Mouse (Mus musculus): ENCODE measurements around the gene Acbd6. TPM values are rescaled to one million over a fixed set of nuclear protein-coding genes. Genes with fewer than 3 reads are reported as not detected.
A peak's percentile ranks its signal among the peaks of the same experiment; 100 is the strongest.

The Acbd6 gene
- polyA plus RNA-seq, 1 experiment: not detected

- TF ChIP-seq POLR2A (IDR thresholded peaks at IDR 0.05; ENCODE audit: insufficient read depth, low read depth, low read length): no peak
- TF ChIP-seq CTCF (IDR thresholded peaks at IDR 0.05; ENCODE audit: insufficient read depth, low read depth, low read length): no peak
- Histone ChIP-seq H3K4me1 (ENCODE audit: control insufficient read depth, insufficient read depth, low read length) (peaks cover 3% of the 10 kb centered on the region; the same call in 1 of the 2 replicates), H3K27ac (ENCODE audit: insufficient read depth, low read depth, low read length) (no peak overlapping the region), H3K4me3 (ENCODE audit: insufficient read depth, low read depth, low read length) (no peak overlapping the region)
- WGBS: 0% methylated on average over 2 of the region's 2 CpGs
These were observed 20.8 kb upstream of the Acbd6 start for GRCm38 (mm10) chr1:155537005-155537642.

DNA sequence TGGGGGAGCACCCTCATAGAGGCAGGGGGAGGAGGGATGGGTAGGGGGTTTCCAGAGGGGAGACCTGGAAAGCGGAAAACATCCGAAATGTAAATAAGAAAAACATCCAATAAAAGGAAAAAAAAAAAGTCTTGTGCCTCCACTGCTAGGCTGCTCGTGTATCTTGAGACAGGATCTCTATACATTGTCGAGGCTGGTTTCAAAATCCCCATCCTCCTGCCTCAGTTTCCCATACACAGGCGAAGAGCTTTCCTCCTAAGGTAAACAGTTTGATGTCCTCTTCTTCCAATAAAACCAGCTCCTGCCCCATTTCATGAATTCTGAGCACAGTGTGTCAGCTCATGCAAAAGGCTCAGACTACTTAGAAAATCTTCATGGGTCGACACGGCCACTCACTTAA is 19.9 kb upstream of the Acbd6 start:
- H3K27ac ChIP-seq (ENCODE audit: insufficient read depth, low read depth, low read length): no peak overlapping the region
- 64% methylated on average over 7 of the region's 7 CpGs for WGBS

DNA sequence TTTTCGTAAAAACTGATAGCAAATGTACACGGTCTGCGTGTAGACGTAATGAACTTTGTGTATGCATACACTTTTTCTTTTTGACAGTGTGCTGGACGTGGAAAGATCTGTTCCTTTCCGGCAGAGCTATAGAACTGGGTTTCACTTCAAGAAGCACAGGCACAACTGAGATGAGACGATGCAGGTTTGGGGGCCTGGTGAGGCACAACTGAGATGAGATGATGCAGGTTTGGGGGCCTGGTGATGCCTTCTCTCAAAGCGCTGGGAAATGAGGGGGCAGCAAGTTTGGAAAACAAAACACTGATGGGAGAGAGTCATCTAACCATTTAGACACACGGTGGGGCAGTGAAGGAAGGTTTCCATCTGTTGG is 293 bp upstream of the Acbd6 start:
- Histone ChIP-seq H3K4me1 (ENCODE audit: control insufficient read depth, insufficient read depth, low read length) (no peaks in the 10 kb centered on the region), H3K27ac (ENCODE audit: insufficient read depth, low read depth, low read length) (peak overlapping the region; percentile 40), H3K4me3 (ENCODE audit: insufficient read depth, low read depth, low read length) (peak overlapping the region; percentile 94)
- no peak; the same call in 1 of the 2 replicates for TF ChIP-seq POLR2A (IDR thresholded peaks at IDR 0.05; ENCODE audit: insufficient read depth, low read depth, low read length)
- 52% methylated on average over 9 of the region's 9 CpGs for WGBS

More for the DNA sequence above, 19.9 kb upstream of the Acbd6 start:
- Histone ChIP-seq H3K4me1 (ENCODE audit: control insufficient read depth, insufficient read depth, low read length) (no peaks in the 10 kb centered on the region), H3K4me3 (ENCODE audit: insufficient read depth, low read depth, low read length) (no peak overlapping the region)
- no peak for TF ChIP-seq POLR2A (IDR thresholded peaks at IDR 0.05; ENCODE audit: insufficient read depth, low read depth, low read length)
- TF ChIP-seq CTCF (IDR thresholded peaks at IDR 0.05; ENCODE audit: insufficient read depth, low read depth, low read length): no peak

DNA sequence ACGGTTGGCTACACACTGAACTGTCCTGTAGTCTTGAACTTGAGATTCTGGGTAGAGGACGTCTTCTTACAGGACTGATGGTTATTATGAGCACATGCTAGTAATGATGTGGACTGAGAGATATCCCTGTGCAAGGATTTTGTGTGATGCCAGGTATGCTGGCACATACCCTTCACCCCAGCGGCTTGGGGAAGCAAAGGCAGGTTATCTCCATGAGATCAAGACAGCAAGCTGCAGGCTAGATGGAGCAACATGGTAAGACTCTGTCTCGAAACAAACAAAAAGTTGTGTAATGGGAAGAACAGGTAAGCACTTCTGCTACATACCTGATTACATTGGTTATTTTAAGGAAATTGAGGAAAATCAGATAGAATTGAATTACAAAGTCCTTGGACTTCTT is 2.1 kb downstream of the Acbd6 start:
- WGBS: 81% methylated on average over 4 of the region's 4 CpGs
- no peak overlapping the region for H3K27ac ChIP-seq (ENCODE audit: insufficient read depth, low read depth, low read length)
- no peaks in the 10 kb centered on the region; the same call in 1 of the 2 replicates for H3K4me1 ChIP-seq (ENCODE audit: control insufficient read depth, insufficient read depth, low read length)
- H3K4me3 ChIP-seq (ENCODE audit: insufficient read depth, low read depth, low read length): no peak overlapping the region
- TF ChIP-seq CTCF (IDR thresholded peaks at IDR 0.05; ENCODE audit: insufficient read depth, low read depth, low read length) (no peak), POLR2A (IDR thresholded peaks at IDR 0.05; ENCODE audit: insufficient read depth, low read depth, low read length) (no peak)

DNA sequence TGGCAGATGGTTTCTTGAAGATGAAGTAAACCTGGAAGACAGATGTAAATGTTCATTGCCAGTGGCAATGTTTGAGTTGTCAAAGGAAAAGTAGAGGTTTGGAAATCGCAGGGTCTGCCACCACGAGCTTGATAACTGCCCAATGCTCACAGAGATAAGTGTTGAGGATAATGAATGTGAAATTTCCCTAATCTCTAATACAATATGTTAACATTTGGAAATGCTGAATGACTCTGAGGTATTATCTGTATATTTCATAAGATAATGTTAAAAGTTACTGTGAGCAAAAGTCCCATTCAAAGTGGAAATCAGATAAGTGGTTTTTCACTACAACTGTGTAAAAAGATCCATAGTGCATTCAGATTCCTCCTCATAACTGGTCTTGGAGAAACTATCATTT is 2.8 kb downstream of the Acbd6 start:
- WGBS: 61% methylated on average over 2 of the region's 2 CpGs
- H3K4me1 ChIP-seq (ENCODE audit: control insufficient read depth, insufficient read depth, low read length): no peaks in the 10 kb centered on the region; the same call in 1 of the 2 replicates
- TF ChIP-seq POLR2A (IDR thresholded peaks at IDR 0.05; ENCODE audit: insufficient read depth, low read depth, low read length) (no peak), CTCF (IDR thresholded peaks at IDR 0.05; ENCODE audit: insufficient read depth, low read depth, low read length) (no peak)
- no peak overlapping the region for H3K27ac ChIP-seq (ENCODE audit: insufficient read depth, low read depth, low read length)
- H3K4me3 ChIP-seq (ENCODE audit: insufficient read depth, low read depth, low read length): no peak overlapping the region

DNA sequence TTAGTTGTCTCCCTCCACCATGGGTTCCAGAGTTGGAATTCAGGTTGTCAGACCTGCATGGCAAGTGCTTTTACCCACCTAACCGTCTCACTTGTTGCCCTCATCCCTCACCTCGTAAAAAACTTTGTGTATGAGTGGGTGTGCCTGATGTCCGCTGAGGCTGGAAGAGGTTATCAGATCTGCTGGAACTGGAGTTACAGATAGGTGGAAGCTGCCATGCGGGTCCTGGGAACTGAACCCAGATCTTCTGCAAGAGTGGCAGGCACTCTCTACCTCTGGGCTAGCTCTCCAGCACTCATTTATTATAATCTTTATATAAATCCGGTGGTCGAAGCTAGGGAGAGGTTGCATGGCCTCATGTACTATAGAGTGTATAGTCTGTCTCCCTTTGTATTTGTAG is 4.3 kb downstream of the Acbd6 start:
- Histone ChIP-seq H3K4me3 (ENCODE audit: insufficient read depth, low read depth, low read length) (no peak overlapping the region), H3K4me1 (ENCODE audit: control insufficient read depth, insufficient read depth, low read length) (no peaks in the 10 kb centered on the region; the same call in 1 of the 2 replicates), H3K27ac (ENCODE audit: insufficient read depth, low read depth, low read length) (no peak overlapping the region)
- WGBS: 83% methylated on average over 6 of the region's 6 CpGs
- no peak for TF ChIP-seq POLR2A (IDR thresholded peaks at IDR 0.05; ENCODE audit: insufficient read depth, low read depth, low read length)

DNA sequence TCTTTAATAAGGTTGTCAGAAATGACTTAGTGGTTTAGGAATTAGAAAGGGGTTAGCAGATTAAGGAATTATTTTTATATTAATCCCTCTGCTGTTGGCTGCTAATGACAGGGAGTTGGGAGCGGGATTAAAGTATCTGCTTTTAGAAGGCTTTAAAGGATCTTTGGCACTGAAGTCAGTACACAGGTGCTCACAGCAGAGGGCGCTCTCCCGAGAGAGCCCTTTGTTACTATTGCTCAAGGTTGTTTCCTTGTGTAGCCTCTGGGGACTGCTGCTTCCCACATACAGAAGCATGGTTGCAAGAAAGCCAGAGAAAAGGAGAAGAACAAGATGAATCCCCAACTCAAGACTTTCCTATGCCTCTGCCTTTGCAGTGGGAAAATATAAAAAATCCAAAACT is 6.8 kb downstream of the Acbd6 start:
- TF ChIP-seq CTCF (IDR thresholded peaks at IDR 0.05; ENCODE audit: insufficient read depth, low read depth, low read length): no peak
- TF ChIP-seq POLR2A (IDR thresholded peaks at IDR 0.05; ENCODE audit: insufficient read depth, low read depth, low read length): no peak
- H3K27ac ChIP-seq (ENCODE audit: insufficient read depth, low read depth, low read length): no peak overlapping the region
- no peak overlapping the region for H3K4me3 ChIP-seq (ENCODE audit: insufficient read depth, low read depth, low read length)
- 16% methylated on average over 3 of the region's 3 CpGs for WGBS
- H3K4me1 ChIP-seq (ENCODE audit: control insufficient read depth, insufficient read depth, low read length): no peaks in the 10 kb centered on the region; the same call in 1 of the 2 replicates

DNA sequence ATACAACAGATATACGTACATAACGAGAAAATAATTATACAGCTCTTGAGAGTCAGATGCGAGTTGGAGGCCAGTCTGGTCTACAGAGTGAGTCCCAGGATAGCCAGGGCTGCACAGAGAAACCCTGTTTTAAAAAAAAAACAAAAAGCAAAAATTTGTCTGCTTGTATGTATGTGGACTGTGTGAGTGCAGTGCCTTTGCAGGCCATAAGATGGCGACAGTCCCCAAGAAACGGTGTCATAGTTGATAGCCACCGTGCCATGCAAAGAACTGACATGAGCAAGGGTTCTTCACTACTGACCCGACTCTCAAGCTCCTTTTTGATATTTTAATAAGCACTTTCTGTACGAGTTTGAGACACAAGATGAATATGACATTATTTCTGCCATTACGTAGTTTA is 10.2 kb downstream of the Acbd6 start:
- no peak overlapping the region for H3K27ac ChIP-seq (ENCODE audit: insufficient read depth, low read depth, low read length)
- 97% methylated on average over 9 of the region's 9 CpGs for WGBS
- TF ChIP-seq POLR2A (IDR thresholded peaks at IDR 0.05; ENCODE audit: insufficient read depth, low read depth, low read length) (no peak), CTCF (IDR thresholded peaks at IDR 0.05; ENCODE audit: insufficient read depth, low read depth, low read length) (no peak)

GRCm38 (mm10) chr1:155569340-155569739 is 11.4 kb downstream of the Acbd6 start:
- TF ChIP-seq CTCF (IDR thresholded peaks at IDR 0.05; ENCODE audit: insufficient read depth, low read depth, low read length) (no peak), POLR2A (IDR thresholded peaks at IDR 0.05; ENCODE audit: insufficient read depth, low read depth, low read length) (no peak)
- no peaks in the 10 kb centered on the region for H3K4me1 ChIP-seq (ENCODE audit: control insufficient read depth, insufficient read depth, low read length)
- no peak overlapping the region for H3K4me3 ChIP-seq (ENCODE audit: insufficient read depth, low read depth, low read length)
- WGBS: 84% methylated on average over 4 of the region's 4 CpGs
- no peak overlapping the region for H3K27ac ChIP-seq (ENCODE audit: insufficient read depth, low read depth, low read length)

More for the DNA sequence above, 10.2 kb downstream of the Acbd6 start:
- Histone ChIP-seq H3K4me3 (ENCODE audit: insufficient read depth, low read depth, low read length) (no peak overlapping the region), H3K4me1 (ENCODE audit: control insufficient read depth, insufficient read depth, low read length) (no peaks in the 10 kb centered on the region)
